Mouse (Mus musculus): ENCODE measurements around the gene Ankrd53.

GRCm38 (mm10) chr6:83742761-83743160, 19.7 kb upstream of the Ankrd53 start, which contains the start of gene Atp6v1b1:
- TF ChIP-seq CTCF (conservative IDR thresholded peaks at IDR 0.05; ENCODE audit: low read length) (no peak), POU5F1 (IDR thresholded peaks at IDR 0.05; ENCODE audit: borderline replicate concordance, low read length) (no peak)

Measured in E14TG2a.4 (cell line).